In the genomic region with DNA sequence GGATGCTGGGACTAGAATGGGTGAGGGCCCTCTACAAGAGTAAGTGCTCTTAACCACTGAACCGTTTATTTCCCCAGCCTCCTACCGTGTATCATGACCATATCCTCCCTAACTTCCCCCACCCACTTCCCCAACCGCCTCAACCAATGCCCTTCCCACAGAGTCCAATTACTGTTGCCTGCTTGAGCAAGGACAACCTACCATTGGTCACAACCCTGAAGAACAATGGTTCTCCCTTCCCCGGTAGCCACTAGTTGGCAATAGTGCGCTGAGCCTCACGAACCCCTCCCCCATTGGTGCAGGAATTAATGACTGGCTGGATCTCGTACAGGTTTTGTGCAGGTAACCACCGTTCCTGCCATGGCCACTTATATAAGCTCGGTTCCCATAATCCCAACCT, we compare ENCODE assay signal across 9 mouse cellular contexts. TPM values are rescaled to one million over a fixed set of nuclear protein-coding genes. Genes with fewer than 3 reads are reported as not detected.
DNase-seq lines count a peak whose midpoint lies in the region; ATAC-seq and TF ChIP-seq lines count a peak whose summit lies in the region.
"Had no signal": no experiment of that assay in that cellular context is flagged by ENCODE, and none has a peak within 500 bp of the region (broad histone marks: within the 10 kb centered on the region; RNA-seq: fewer than 3 reads in every experiment).

No protein-coding gene starts in this region.

- H3K9ac ChIP-seq in forebrain, embryonic 14.5 days (ENCODE audit: low read length): no peak overlapping the region

- WGBS in forebrain, embryonic 14.5 days: 55% methylated on average over 9 of the region's 9 CpGs
- WGBS in hindbrain, embryonic 10.5 days: 59% methylated on average over 9 of the region's 9 CpGs

- peaks cover 3% of the 10 kb centered on the region; the same call in 1 of the 2 replicates for H3K4me1 ChIP-seq in forebrain, embryonic 14.5 days (ENCODE audit: control insufficient read depth, insufficient read depth, low read length)
- H3K4me1 ChIP-seq in hindbrain, embryonic 10.5 days (replicated peaks): peaks cover 35% of the 10 kb centered on the region

- H3K9me3 ChIP-seq in forebrain, embryonic 14.5 days (replicated peaks; ENCODE audit: control insufficient read depth, low read length): no peaks in the 10 kb centered on the region
- no peaks in the 10 kb centered on the region for H3K9me3 ChIP-seq in hindbrain, embryonic 10.5 days

- no peak for ATAC-seq in forebrain, embryonic 14.5 days
- no peak for ATAC-seq in inflammation-experienced regulatory T-cells, adult 6 months
- ATAC-seq: activated CD4-positive, CD25-positive, alpha-beta regulatory T cell, adult 4 months had no signal

- no peak overlapping the region for H3K4me3 ChIP-seq in layer of hippocampus, adult 2 months
- no peak overlapping the region for H3K4me3 ChIP-seq in forebrain, embryonic 14.5 days (ENCODE audit: low read depth, low read length)
- H3K4me3 ChIP-seq in hindbrain, embryonic 10.5 days: no peak overlapping the region

- TF ChIP-seq CTCF in layer of hippocampus, adult 2 months (conservative IDR thresholded peaks at IDR 0.05): peak; percentile 62

- no peak overlapping the region for H3K27ac ChIP-seq in layer of hippocampus, adult 2 months
- H3K27ac ChIP-seq in forebrain, embryonic 14.5 days (ENCODE audit: low read depth, low read length): no peak overlapping the region
- H3K27ac ChIP-seq in hindbrain, embryonic 10.5 days: no peak overlapping the region

- DNase-seq in layer of hippocampus, adult 2 months (ENCODE audit: low spot score in 2 of 2): no peak
- DNase-seq in layer of hippocampus, postnatal 25 days (ENCODE audit: extremely low spot score in 1 of 2, low spot score in 1 of 2): no peak
- DNase-seq in WW6 (ENCODE audit: low read depth, low spot score): peak; percentile 67
- peak; percentile 36 to 51 for DNase-seq in kidney, postnatal 4 days
- DNase-seq in monocyte, adult 2 months (ENCODE audit: low read depth in 1 of 2, low spot score in 2 of 2): peak; percentile 74 to 79
- DNase-seq in forebrain, embryonic 14.5 days (ENCODE audit: low spot score): no peak
- no peak for DNase-seq in hindbrain, embryonic 10.5 days (ENCODE audit: low spot score)

- H3K27me3 ChIP-seq in forebrain, embryonic 14.5 days (replicated peaks; ENCODE audit: control insufficient read depth, insufficient read depth, low read length): no peaks in the 10 kb centered on the region
- H3K27me3 ChIP-seq in hindbrain, embryonic 10.5 days (ENCODE audit: insufficient read depth, poor library complexity, severe bottlenecking): 0 out of 2 replicates have a peak, but pooled peaks cover 11% of the 10 kb centered on the region

- H3K36me3 ChIP-seq in forebrain, embryonic 14.5 days (ENCODE audit: control insufficient read depth, insufficient read depth, low read length): no peaks in the 10 kb centered on the region
- no peaks in the 10 kb centered on the region for H3K36me3 ChIP-seq in hindbrain, embryonic 10.5 days

- no peak overlapping the region for H3K4me2 ChIP-seq in forebrain, embryonic 14.5 days (ENCODE audit: low read length)

RNA-seq across cellular contexts. Expression of a gene that starts 19.6 kb away (rescaled TPM):
- total RNA-seq in layer of hippocampus, adult 2 months (2021): 1 to 10 TPM; 2.6 to 3.1 TPM
- total RNA-seq in layer of hippocampus, postnatal 25 days (2021): 1 to 10 TPM; 1.8 to 3.6 TPM
- 0.47 and 0.62 TPM in 2 replicates for polyA plus RNA-seq in forebrain, embryonic 14.5 days (2014; fragmentation: Nextera tagmentation; extraction: Ambion mirVana)
- 1.2 and 2.0 TPM in 2 replicates for polyA plus RNA-seq in hindbrain, embryonic 10.5 days (2016; fragmentation: Nextera tagmentation; extraction: Ambion mirVana)
- polyA plus RNA-seq in inflammation-experienced regulatory T-cells, adult 6 months (2017; shearing (Covaris generic)): 1 to 10 TPM in 1 of 3 experiments, under 1 TPM in 2; 0.12 to 1.3 (median 0.34) TPM

RNA-seq across cellular contexts. Expression of a gene that starts 28.4 kb away (rescaled TPM):
- total RNA-seq in layer of hippocampus, adult 2 months (2021): 10 to 100 TPM; 15.6 to 16.1 TPM
- total RNA-seq in layer of hippocampus, postnatal 25 days (2021): 10 to 100 TPM; 17.3 to 18.6 TPM
- polyA plus RNA-seq in forebrain, embryonic 14.5 days (2014; fragmentation: Nextera tagmentation; extraction: Ambion mirVana): 2.2 and 2.9 TPM in 2 replicates
- 5.9 and 10.8 TPM in 2 replicates for polyA plus RNA-seq in hindbrain, embryonic 10.5 days (2016; fragmentation: Nextera tagmentation; extraction: Ambion mirVana)
- polyA plus RNA-seq in inflammation-experienced regulatory T-cells, adult 6 months (2017; shearing (Covaris generic)): 100 to 1,000 TPM in 2 of 3 experiments, 10 to 100 TPM in 1; 81.9 to 140 (median 126) TPM

Comparison
In these comparisons a context has a peak if more than half of its experiments do, and no peak if none do; other contexts are left out.
1. DNase-seq: peak in WW6 (single experiment), kidney, postnatal 4 days (2 of 2) and monocyte, adult 2 months (2 of 2); none in layer of hippocampus, adult 2 months (0 of 2), layer of hippocampus, postnatal 25 days (0 of 2), forebrain, embryonic 14.5 days (single experiment) and hindbrain, embryonic 10.5 days (single experiment).